Mouse (Mus musculus): ENCODE data around the gene Terb1. TPM values are rescaled to one million over a fixed set of nuclear protein-coding genes. Genes with fewer than 3 reads are reported as not detected.

Gene Terb1
- polyA plus RNA-seq, 1 experiment, result 0.05 TPM

GRCm38 (mm10) chr8:104472465-104472864 lies 37.2 kb downstream of the Terb1 start:
- H3K4me3 ChIP-seq (replicated peaks; ENCODE audit: extremely low read depth, low read depth, low read length), result no peak overlapping the region
- TF ChIP-seq POLR2A (IDR thresholded peaks at IDR 0.05; ENCODE audit: borderline replicate concordance, extremely low read depth, low read depth, low read length) (no peak), CTCF (IDR thresholded peaks at IDR 0.05; ENCODE audit: insufficient read depth, low read length) (no peak)
- DNase-seq, result no peak
- WGBS, result 53% methylated on average over 3 of the region's 3 CpGs
- H3K4me1 ChIP-seq (ENCODE audit: control insufficient read depth, insufficient read depth, low read length), result no peaks in the 10 kb centered on the region

GRCm38 (mm10) chr8:104467463-104467862 lies 42.2 kb downstream of the Terb1 start:
- WGBS, result 64% methylated on average over 2 of the region's 2 CpGs
- H3K4me3 ChIP-seq (replicated peaks; ENCODE audit: extremely low read depth, low read depth, low read length), result no peak overlapping the region
- no peak for DNase-seq
- no peaks in the 10 kb centered on the region for H3K4me1 ChIP-seq (ENCODE audit: control insufficient read depth, insufficient read depth, low read length)
- TF ChIP-seq CTCF (IDR thresholded peaks at IDR 0.05; ENCODE audit: insufficient read depth, low read length) (no peak), POLR2A (IDR thresholded peaks at IDR 0.05; ENCODE audit: borderline replicate concordance, extremely low read depth, low read depth, low read length) (no peak)

GRCm38 (mm10) chr8:104452177-104452576 lies 57.5 kb downstream of the Terb1 start:
- Histone ChIP-seq H3K4me1 (ENCODE audit: control insufficient read depth, insufficient read depth, low read length) (no peaks in the 10 kb centered on the region), H3K4me3 (replicated peaks; ENCODE audit: extremely low read depth, low read depth, low read length) (no peak overlapping the region)
- DNase-seq, result no peak
- 82% methylated on average over 3 of the region's 3 CpGs for WGBS
- TF ChIP-seq POLR2A (IDR thresholded peaks at IDR 0.05; ENCODE audit: borderline replicate concordance, extremely low read depth, low read depth, low read length) (no peak), CTCF (IDR thresholded peaks at IDR 0.05; ENCODE audit: insufficient read depth, low read length) (no peak)

- Histone ChIP-seq H3K4me3 (replicated peaks; ENCODE audit: extremely low read depth, low read depth, low read length) (no peak overlapping the region), H3K4me1 (ENCODE audit: control insufficient read depth, insufficient read depth, low read length) (no peaks in the 10 kb centered on the region)
- WGBS, result 61% methylated on average over 3 of the region's 3 CpGs
- DNase-seq, result no peak
- no peak for TF ChIP-seq POLR2A (IDR thresholded peaks at IDR 0.05; ENCODE audit: borderline replicate concordance, extremely low read depth, low read depth, low read length)
- no peak for TF ChIP-seq CTCF (IDR thresholded peaks at IDR 0.05; ENCODE audit: insufficient read depth, low read length)
Measured at GRCm38 (mm10) chr8:104448796-104449195, 60.9 kb downstream of the Terb1 start.

GRCm38 (mm10) chr8:104446016-104446415 lies 63.7 kb downstream of the Terb1 start:
- WGBS, result 76% methylated on average over 3 of the region's 3 CpGs
- Histone ChIP-seq H3K4me3 (replicated peaks; ENCODE audit: extremely low read depth, low read depth, low read length) (no peak overlapping the region), H3K4me1 (ENCODE audit: control insufficient read depth, insufficient read depth, low read length) (peaks cover 9% of the 10 kb centered on the region)
- TF ChIP-seq CTCF (IDR thresholded peaks at IDR 0.05; ENCODE audit: insufficient read depth, low read length) (no peak), POLR2A (IDR thresholded peaks at IDR 0.05; ENCODE audit: borderline replicate concordance, extremely low read depth, low read depth, low read length) (no peak)
- no peak for DNase-seq

- no peak for DNase-seq
- Histone ChIP-seq H3K4me1 (ENCODE audit: control insufficient read depth, insufficient read depth, low read length) (peaks cover 10% of the 10 kb centered on the region), H3K4me3 (replicated peaks; ENCODE audit: extremely low read depth, low read depth, low read length) (no peak overlapping the region)
- no peak for TF ChIP-seq CTCF (IDR thresholded peaks at IDR 0.05; ENCODE audit: insufficient read depth, low read length)
- no peak for TF ChIP-seq POLR2A (IDR thresholded peaks at IDR 0.05; ENCODE audit: borderline replicate concordance, extremely low read depth, low read depth, low read length)
- WGBS, result 64% methylated on average over 6 of the region's 6 CpGs
Measured at GRCm38 (mm10) chr8:104445248-104445647, 64.5 kb downstream of the Terb1 start.

GRCm38 (mm10) chr8:104443125-104443679 lies 66.5 kb downstream of the Terb1 start:
- Histone ChIP-seq H3K4me1 (ENCODE audit: control insufficient read depth, insufficient read depth, low read length) (peaks cover 10% of the 10 kb centered on the region), H3K4me3 (replicated peaks; ENCODE audit: extremely low read depth, low read depth, low read length) (no peak overlapping the region)
- 57% methylated on average over 7 of the region's 7 CpGs for WGBS
- TF ChIP-seq POLR2A (IDR thresholded peaks at IDR 0.05; ENCODE audit: borderline replicate concordance, extremely low read depth, low read depth, low read length), result no peak
- no peak for TF ChIP-seq CTCF (IDR thresholded peaks at IDR 0.05; ENCODE audit: insufficient read depth, low read length)
- no peak for DNase-seq

- TF ChIP-seq CTCF (IDR thresholded peaks at IDR 0.05; ENCODE audit: insufficient read depth, low read length), result peak; percentile 72
- TF ChIP-seq POLR2A (IDR thresholded peaks at IDR 0.05; ENCODE audit: borderline replicate concordance, extremely low read depth, low read depth, low read length), result peak; percentile 46; the same call in 1 of the 2 replicates
- peak within 1 kb of the TSS; percentile 79 for H3K4me3 ChIP-seq (replicated peaks; ENCODE audit: extremely low read depth, low read depth, low read length)
- H3K4me1 ChIP-seq (ENCODE audit: control insufficient read depth, insufficient read depth, low read length), result peaks cover 10% of the 10 kb centered on the region
- under 1% methylated on average over 75 of the region's 75 CpGs for WGBS
- DNase-seq, result peak; percentile 95
Measured at GRCm38 (mm10) chr8:104442299-104443124, 67.2 kb downstream of the Terb1 start, which contains the start of gene Dync1li2. Dync1li2 (minus strand) TSS chr8:104443047.

GRCm38 (mm10) chr8:104441613-104442012 lies 68.1 kb downstream of the Terb1 start:
- peaks cover 11% of the 10 kb centered on the region for H3K4me1 ChIP-seq (ENCODE audit: control insufficient read depth, insufficient read depth, low read length)
- no peak for DNase-seq
- TF ChIP-seq POLR2A (IDR thresholded peaks at IDR 0.05; ENCODE audit: borderline replicate concordance, extremely low read depth, low read depth, low read length) (no peak), CTCF (IDR thresholded peaks at IDR 0.05; ENCODE audit: insufficient read depth, low read length) (no peak)
- 51% methylated on average over 7 of the region's 7 CpGs for WGBS
- H3K4me3 ChIP-seq (replicated peaks; ENCODE audit: extremely low read depth, low read depth, low read length), result peak overlapping the region; percentile 79
